Mouse (Mus musculus) cerebellum, adult 9-11 months (tissue): ENCODE data around the gene Plcl1.

Experiments used
- DNase-seq: peaks from one replicate; pipeline ENCODE4 v3.0.0; 2022

Gene Plcl1

DNA sequence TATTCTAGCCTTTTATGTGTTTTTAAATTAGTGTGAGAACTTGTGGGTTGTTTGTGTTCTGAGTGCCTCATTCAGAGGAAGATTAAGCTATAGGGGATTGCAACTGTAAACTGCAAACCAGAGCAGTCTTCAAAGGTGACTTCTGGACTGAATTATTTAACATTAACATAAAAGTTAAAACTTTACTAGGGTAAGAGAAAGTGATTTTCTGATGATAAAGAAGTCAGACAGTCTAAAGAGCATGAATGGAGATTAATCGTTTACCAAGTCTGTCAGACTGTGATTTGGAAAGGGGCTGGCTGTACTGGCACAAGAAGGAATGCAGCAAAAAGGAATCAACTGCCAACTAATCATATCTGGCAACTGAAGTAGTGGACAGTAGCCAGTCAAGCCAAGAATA lies 301.2 kb downstream of the Plcl1 start:
- no peak for DNase-seq

DNA sequence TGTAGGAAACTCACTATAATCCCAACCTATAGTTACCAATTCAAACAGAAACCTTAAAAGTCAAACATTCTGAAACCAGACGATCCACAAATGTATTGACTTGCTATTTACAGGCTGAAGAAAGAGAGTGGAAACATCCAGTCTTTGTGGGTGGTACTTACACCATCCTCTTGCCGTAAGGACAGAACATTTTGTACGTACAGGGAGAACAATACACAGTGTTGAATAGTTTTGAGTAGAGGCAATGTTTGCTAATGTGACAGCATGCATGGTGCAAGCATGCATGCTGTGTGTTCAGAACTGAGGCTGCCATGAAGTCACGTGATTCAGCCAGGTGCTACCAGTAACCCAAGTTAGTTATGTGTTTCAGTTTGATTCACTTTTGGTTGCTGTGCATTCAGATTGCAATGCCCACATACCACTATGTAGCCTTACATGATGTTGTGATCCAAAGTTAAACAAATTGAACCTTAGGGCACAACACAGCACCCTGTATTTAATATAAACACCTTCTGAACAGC lies 311.6 kb downstream of the Plcl1 start:
- DNase-seq, result no peak

DNA sequence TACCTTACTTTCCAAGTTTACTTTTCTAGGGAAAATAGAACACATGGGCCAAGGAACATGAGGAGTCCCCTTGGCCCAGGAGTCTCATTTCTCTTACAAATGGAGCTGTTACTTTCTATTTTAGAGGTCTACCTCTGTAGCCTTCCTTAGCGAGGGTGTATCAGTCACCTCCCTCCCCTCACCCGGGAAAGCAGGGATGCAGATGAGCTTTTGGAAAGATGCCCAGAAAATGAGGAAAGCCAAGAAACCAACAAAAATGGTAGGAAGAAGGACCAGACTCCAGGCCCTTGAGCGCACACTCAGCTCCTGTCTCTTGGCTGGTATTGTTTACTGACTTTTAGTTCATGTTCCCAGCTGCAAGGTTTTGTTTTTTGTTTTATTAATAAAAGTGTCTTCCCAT lies 319.7 kb downstream of the Plcl1 start:
- no peak for DNase-seq

DNA sequence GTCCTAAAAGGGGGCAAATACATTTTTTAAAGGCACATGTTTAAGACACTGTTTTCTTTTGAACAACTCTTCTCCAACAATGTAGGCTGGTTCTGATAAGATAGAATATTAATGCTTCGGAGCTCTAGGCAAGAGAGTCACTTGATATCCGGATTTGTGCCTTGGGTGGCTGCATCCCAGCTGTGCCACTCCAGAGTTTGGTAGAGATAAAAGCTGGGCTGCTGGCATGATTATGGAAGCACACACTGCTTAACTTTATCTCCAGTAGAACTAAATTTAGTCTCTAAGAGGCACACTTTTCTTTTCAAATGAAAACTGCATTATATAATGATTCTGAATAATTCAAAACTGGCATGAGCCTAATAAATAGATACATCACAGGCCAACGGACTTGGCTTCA lies 323.6 kb downstream of the Plcl1 start:
- no peak for DNase-seq

DNA sequence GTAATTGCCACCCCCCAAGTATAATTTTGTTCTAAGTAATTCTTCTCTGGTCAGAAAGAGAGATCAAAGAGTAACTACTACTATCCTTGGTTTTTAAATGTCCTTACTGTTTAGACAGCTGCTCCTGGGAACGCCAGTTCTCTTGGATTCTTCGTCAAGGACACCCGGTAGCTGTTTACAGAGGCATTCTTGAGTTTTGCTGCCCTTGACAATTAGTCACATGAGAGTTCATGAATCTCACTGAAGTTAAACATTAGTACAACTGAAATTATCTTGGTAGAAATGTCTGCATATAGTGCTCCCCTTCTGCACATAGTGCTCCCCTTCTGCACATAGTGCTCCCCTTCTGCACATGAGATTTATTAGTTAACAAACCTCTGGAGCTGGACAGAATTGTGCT lies 327.2 kb downstream of the Plcl1 start:
- DNase-seq, result no peak

DNA sequence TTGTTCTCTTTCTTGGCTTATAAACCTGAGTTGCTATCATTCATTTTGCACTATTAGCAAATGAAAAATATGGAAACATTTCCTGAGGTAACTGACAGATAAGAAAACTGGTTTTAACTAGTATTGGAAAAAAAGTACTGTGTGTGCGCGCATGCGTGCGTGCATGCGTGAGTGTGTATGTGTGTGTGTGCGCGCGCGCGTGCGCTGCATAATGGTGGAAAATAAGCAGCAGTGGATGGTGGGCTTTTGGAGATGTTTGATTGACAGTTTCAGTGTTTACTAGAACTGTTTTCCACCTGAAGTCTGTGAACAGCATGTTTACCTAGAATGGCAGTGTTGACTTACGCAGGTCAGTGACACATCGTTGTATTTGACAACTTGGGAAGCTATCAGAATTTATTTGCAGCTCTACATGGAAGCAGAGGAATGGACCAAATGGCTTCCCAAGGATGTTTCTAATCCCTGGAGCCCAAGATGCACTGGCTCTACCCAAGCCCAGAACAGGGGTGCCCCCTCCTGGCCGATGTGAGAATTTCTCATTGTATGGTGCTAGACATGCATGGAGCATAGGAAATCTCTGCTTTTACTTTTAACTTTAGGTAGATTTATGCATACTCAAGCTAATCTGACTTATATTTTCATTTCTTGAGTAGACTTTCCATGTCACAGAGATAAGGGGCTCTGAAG lies 330.5 kb downstream of the Plcl1 start:
- DNase-seq, result peak; percentile 57

DNA sequence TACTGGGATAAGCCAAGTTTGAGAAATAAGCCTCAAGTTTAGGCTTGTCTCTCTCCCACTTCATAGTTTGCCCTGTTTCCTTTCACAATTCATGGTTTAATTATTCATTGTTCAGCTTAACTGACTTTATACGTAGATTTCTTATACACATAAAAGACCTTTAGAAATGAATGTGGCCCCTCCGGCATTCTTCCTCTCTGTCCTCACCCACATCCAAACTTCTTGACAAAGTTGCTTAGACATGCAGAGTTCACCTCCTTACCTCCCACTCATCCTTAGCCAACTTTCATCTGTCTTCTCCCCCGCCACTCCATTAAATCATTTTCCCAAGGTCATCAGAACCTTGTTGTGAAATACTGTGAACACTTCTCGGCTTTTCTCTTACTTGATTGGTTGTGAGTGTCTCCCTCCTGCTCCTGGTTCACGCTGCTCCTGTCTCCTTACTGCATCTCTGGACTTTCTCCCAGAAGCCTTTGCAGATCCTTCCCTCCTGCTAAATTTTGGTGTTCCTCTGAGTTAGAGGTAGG lies 331.1 kb downstream of the Plcl1 start:
- no peak for DNase-seq

DNA sequence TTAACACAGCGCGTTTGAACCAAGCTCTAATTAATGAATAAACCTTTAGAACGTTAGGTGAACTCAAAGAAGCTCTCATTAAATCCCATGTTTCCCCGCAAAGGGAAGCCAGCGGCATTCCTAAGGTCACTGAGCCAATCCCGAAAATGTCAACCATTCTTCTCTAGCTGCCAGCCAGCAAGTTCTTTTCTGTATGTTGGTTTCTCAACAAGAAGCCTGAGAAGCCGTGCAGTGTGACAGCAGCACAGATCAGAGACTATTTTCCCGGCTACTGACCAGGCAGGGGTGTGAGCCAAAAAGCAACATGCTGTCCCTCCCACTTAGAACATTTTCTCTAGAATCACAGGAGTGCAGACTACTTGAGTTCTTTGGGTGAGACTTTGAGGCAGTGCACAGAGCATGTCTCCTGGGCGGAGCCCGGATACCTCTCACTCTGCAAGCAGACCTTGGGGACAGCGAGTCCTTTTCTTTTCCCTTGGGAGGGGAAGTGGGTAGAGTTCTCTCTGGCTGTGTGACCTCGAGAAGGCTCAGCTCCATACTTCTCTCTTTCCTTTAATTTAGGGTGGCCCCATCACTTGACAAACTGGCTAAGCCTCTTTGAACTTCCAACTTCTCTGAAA lies 333.1 kb downstream of the Plcl1 start:
- no peak for DNase-seq

DNA sequence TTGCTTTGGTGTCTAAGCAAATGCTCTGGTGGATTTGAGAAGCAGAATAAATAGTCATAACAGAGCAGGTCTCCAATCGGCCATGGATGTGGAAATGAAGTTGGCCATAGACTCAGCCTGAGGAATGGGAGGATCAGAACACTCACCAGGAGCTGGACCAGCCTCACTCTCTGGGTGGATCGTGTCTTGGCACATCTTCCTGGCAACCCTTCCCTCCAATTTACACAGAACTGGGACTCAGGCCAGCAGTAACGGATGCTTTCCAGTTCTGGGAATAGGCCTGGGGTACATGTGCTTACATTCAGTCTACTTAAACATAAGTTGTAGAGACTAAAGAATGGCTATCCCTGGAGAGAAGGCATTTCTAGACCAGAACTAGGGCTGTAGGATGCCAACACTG lies 336.2 kb downstream of the Plcl1 start:
- DNase-seq, result peak; percentile 15

DNA sequence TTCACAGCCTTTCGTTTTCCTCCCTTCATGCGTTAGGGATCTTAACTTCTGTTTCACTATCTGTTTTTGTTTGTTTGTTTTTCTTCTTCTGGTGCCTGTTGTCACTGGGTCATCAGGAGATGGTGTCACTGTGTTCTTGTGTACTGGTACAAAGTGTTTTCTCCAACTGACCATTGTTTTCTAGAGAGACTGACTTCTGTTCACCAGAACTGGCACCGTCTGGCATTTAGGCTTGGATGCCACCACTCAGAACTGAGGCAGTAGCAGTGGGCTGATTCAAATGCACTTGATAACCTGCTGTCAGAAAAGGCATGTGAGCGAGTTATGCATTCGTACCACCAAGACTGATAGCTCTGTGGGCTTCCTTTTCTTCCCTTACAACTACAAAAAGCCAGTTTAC lies 342.8 kb downstream of the Plcl1 start:
- peak; percentile 16 for DNase-seq

DNA sequence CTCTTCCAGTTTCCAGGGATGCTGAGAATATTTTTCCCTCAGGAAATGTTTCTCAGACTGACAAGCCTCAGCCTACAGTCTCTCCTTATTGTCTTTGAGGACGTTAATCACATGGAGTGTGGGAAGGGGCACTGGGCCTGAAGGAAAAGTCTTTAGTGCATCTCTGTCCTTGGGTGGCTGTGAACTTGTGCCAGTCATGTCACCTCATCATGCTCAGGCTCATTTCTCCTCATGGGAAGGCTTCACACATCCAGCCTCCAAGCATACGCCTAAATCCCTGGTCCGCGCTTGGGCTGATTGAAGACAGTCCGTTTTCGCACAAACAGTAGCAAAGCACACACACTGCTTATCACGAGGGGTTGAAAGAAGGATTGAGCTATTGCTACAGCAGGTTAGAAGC lies 344.0 kb downstream of the Plcl1 start:
- no peak for DNase-seq

DNA sequence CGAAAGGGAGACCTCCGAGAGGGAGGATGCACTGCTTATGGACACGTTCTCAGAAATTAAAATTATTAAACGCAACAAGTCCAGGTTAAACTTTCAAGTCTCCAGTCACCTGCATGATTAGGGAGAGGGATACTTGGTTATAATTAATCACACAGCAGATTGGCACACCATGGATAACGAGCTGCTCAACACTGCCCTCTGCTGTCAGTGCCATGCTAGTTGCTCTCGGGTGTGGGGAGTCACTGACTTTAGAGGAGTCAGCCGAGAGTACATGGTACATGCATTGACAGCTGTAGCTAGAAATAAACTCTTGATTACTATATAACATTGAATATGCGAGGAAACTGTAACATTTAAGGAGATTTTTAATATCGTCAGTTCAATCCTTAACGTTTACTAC lies 350.0 kb downstream of the Plcl1 start:
- DNase-seq, result peak; percentile 22

DNA sequence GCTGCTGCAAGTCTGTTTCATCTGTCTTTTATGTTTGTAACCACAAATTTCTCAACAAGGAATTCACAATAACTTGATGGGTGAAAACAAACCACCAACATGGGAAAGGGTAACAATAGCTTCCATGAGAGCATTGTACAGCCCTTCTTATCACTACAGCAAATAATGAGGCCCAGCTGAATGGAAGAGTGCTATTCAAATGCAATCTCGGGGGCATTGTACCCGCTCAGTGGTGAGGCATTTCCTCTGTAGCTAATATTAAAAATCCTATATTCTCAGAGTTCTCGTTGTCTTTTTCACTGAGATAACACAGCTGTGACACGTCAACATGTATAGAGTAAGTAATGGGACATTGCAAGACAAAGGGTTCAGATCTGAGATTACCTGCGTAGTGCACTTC lies 356.6 kb downstream of the Plcl1 start:
- no peak for DNase-seq

DNA sequence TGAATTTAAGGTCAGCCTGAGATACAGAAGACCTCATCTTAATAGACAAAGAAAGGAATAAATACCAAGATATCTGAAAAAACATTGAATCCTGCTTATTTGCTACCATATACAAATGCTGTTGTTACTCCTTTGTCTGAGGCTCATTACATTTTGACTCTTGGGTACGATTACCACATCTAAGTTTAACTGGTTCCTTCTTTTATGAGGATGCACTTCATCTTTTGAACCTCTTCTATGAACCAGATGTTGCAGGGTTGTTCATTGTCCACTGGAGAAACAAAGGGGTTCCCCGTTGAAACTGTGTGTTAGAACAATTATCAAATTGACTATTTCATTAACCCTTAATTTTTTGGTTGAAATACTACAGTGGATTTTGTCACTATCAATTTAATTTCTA lies 357.4 kb downstream of the Plcl1 start:
- DNase-seq, result no peak

DNA sequence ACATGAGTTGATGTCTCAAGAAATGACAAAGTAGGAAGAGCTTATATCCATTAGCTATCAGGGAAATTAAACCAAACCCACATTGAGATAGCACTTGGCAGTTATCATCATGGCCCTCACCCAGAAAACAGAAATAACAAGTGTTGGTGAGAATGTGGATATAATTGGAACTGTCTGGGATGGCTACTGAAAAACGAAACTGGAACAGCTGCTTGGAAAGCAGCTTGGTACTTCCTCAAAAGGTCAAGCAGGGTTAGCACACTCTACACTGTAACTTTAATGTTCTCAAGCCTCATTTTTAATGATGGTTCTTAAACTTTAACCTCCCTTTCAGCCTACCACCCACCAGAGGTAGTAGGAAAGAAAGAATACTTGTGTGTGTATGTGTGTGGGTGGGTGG lies 361.0 kb downstream of the Plcl1 start:
- no peak for DNase-seq

DNA sequence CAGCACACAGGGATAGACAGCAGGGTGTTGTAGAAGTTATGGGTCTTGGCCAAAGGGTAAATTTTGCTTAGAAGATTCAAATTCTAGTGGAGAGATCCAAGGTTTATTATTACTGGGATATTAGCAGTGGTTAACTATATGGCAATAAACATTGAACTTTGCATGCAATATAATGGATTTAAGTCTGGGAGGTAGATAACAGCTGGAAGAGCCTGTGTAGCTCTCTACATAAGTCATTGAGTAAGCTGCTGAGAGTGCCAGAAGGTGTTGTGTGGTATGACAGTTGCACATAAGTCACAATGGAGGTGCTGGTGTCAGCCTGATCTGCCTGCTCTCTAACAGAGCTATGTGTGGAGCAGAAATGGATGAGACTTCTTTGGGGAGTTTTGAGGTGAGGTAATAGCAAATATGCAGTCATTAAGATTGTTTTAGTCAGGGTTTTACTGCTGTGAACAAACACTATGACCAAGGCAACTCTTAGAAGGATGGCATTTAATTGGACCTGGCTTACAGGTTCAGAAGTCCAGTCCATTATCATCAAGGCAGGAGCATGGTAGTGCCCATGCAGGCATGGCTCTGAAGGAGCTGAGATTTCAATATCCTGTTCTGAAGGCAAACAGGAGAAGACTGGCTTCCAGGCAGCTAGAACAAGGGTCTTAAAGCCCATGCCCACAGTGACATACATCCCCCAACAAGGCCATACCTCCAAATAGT lies 364.5 kb downstream of the Plcl1 start:
- no peak for DNase-seq

DNA sequence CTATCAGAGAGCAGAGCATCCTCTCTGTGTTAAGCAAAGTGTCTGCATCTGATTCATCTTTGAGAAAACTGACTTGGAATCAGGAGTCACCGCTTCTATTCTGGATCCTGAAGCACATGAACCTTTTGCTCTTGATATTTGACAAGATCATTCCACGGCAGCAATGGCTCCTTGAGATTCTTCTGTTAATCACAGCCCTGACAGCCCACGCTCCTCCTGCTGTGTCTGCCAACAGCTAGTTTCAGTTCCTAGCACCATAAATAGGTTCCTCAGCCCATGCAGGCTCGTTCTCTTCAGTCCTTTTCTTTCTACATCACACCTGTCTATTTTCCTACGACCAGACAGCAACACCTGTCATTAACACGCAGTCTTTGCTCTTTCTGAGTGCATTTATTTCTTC lies 387.1 kb downstream of the Plcl1 start:
- DNase-seq, result no peak
